Mouse (Mus musculus) thymus, postnatal 25 days (tissue): Measurements from ENCODE around the gene Amigo1.
"Not testable (repeated sequence)": the region's sequence is repeated elsewhere in the genome, so short reads cannot be mapped to it uniquely, and the experiment has no call there.

ENCODE experiments used
- DNase-seq: peaks from one replicate; pipeline ENCODE4 v3.0.0; 2022

Gene Amigo1

DNA sequence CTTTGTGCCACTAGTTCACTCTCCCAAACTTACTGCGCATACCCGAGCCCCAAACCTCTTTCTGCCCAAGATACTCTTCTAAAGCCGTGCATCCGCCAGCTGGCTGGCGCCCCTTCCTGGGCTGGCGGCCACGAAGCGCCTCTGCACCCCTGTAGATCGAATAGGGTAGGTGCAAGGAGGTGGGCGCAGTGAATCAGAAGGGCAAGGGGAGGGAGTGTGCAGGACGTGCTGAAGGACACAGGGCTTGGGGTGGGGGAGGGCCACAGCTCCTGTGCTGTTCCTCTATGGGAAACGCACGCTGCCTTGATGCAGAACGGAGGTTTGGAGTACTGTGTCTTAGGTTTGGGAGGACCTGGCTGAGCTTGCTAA is 24.6 kb downstream of the Amigo1 start, which contains the start of gene Atxn7l2:
TSS of gene Atxn7l2 (minus strand) at position 164 of the 369 bp plus-strand sequence.
- DNase-seq = no peak

DNA sequence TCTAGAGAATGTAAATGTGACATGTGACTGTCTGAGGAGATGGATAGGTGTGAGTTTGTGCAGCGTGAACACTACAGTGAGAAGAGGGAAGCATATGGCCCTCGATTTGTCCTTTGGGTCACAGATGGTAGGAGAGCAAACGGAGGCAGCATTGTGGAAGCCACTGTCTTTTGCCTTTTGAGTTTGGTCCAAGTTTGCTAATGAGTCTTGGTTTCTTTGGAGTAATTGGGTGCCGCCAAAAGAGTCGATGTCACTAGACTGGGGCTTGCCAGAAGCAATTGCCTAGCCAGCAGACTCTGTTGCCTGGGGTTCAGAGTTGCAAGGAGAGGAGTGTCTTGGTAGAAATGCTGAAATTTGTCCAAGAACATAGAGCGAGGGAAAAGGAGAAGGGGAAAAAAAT is 25.7 kb downstream of the Amigo1 start:
- DNase-seq = no peak

DNA sequence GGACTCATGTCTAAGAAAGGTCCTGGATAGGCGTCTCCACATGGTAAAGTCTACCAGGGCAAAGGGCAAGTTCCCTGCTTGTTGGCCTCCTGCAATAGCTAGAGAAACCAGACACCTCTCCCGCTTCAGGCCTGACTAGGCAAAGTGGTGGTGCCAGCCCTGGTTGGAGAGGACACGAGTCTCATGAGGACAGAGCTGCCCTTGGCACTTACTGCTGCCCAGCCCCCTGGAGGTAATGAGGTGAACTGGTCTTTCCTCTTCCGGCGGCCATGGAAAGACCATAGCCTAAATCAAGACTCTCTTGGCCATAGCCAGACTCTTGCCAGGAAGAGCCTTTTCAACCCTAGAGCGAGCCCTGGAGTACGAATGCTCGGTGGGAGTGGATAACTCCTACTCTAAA is 26.3 kb downstream of the Amigo1 start:
- DNase-seq = no peak

DNA sequence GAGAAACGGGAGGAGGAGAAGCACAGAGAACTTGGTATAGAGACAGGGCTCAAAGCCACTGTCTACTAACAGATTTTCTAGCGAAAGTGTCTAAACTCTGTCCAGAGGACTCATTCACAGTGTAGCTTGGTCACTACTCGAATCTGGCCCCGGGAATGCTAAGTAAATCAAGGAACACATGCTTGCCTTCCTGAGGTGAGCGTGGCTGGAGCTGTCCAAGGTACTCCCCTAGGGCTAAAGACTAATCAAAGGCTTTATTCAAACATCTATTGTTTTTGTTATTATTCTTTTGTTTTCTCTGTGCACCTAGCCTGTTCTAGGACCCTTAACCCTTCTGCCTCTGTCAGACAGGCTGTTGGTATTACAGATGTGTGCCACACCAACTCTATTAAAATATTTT is 28.6 kb downstream of the Amigo1 start:
- no peak for DNase-seq

DNA sequence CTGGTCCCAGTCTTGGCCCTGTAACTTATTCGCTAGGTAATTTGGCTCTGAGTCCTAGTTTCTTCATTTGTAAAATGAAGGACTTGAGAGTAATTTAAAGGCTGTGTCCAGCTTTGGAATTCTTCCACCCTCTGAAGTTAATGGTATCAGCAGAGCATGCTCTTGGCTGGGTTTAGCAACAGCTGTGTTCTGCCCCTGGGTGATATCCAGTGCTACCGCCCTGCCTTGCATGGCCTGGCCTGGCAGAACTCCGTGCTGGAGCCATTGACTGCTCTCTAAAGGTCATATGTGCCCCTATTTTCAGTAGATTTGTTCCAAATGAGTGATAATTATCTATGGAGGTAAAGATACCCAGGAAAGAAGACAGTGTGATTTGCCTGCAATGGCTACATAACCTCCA is 34.5 kb downstream of the Amigo1 start:
- DNase-seq = no peak

DNA sequence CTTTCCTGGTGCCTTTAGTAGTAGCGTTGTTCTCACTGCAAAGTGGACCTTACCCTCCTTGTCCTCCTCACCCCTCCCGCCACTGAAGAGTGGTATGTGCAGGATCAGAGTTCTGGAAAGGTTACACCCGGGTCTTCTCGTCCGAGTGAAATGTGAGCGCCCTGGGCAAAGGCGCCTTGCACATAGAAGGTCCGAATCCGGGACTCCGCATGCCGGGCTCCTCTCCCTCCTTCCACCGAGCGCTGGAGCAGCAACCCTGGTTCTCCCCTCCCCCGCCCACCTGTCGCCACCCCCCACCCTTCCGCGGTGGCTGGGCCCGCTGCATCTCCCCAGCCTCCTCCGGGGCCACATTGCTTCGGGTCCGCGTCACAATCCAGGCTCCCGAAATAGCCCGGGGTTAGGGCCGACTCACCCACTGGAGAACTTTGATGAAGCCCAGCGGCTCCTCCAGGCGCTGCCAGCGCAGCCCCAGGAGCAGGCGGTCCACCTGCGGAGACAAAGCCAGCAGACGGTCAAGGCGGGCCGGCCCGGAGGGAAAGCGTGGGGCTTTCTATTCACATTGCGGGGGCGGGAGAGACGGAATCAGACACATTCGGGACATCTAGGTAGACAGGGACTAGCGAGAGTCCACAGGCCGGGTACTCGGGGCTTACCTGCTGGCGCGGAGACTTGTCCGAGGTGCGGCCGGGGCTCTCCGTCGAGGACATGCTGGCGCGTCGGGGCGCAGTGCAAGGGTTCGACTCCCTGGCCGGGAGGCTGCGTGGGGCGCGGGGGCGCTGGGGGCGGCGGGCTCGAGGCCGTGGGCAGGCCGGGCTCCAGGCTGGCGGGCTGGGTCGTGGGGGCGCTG is 39.8 kb downstream of the Amigo1 start:
- no peak for DNase-seq

DNA sequence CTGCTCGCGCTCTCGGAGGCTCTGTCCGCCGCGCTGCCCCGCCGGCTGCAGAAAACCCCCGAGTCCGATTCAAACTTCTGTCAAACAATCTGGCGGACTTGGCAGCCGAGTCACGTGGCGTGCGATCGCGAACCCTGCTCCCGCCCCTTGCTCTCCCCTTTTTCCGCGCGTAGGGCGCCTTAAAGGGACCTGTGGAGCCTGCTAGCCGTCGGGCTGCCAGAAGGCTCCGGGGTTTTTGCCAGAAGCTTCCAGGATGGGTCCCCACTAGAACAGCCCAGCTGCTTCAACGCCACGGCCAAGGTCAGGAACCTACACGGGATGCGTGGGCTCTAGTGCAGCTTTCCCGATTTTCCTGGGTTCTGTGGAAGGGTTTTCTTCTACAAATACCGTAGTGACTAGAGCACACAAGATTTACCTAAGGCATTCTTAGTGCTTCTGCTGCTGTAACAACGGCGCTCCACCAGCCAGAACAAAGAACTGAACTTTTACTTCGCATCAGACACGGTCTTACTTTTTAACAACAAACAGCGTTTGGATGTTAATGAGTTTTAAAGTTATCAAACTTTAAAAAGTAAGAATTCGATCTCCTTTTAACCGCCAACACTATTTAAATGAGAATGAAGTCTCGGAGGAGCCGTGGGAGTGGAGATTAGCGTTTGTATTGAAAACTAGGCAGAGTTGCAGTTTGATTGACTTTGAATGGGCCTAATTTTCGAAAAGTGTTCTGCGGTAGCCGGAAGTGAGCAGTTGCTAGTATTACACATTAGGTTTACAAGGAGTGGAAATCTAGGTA is 40.6 kb downstream of the Amigo1 start, which contains the start of gene Sypl2:
TSS of gene Sypl2 (minus strand) at position 91 of the 793 bp plus-strand sequence.
- DNase-seq = no peak

DNA sequence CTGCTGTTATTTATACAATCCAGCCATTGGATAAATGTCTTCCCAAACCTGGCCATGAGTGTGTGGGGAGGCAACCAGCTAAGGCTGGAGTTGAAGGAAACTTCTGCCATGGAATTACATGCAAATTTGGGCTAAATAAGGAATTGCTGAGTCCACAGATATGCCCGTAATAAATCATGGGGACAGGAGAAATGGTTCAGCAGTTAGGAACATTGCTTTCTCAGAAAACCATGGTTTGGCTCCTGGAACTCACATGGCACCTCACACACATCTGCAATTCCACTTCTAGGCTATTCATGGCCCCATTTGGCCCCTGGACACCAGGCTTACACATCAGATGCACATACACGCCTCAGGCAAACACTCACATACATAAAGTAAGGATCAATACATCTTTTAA is 41.4 kb downstream of the Amigo1 start:
- DNase-seq = no peak

DNA sequence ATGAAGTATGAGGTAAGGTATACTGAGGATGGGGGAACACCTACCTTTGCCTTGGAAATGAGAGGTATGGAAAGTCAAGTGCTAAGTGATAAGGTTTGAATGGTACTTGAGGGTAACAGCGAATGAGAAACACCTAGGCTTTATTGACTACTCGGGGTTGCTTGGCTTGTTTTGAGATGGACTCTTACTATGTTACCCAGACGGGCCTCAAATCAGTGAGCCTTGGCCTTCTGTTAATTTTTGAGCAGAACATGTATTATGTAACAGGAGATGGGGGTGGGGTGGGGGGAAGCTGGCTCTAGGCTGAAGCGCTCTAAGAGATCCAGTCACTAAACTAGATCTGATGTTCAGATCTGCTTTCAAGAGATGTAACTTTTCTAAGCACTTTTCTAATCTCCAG is 45.5 kb downstream of the Amigo1 start:
- no peak for DNase-seq

DNA sequence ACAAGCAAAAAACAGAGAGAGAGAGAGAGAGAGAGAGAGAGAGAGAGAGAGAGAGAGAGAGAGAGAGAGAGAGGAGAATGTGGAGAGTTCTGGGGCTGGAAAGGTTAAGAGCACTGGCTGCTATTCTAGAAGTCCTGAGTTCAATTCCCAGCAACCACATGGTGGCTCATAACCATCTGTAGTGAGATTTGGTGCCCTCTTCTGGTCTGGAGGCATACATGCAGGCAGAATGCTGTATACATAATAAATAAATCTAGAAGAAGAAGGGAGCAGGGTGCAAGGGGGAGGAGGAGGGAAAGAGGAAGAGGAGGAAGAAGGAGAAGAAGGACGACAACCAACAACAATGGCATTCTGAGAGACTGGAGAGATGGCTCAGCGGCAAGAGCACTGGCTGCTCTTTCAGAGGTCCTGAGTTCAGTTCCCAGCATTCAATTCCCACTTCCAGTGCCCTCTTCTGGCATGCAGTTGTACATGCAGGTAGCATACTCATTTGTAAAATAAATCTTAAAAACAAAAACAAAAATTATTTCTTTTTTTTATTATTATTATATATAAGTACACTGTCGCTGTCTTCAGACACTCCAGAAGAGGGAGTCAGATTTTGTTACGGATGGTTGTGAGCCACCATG is 51.5 kb downstream of the Amigo1 start:
- DNase-seq = not testable (repeated sequence)

DNA sequence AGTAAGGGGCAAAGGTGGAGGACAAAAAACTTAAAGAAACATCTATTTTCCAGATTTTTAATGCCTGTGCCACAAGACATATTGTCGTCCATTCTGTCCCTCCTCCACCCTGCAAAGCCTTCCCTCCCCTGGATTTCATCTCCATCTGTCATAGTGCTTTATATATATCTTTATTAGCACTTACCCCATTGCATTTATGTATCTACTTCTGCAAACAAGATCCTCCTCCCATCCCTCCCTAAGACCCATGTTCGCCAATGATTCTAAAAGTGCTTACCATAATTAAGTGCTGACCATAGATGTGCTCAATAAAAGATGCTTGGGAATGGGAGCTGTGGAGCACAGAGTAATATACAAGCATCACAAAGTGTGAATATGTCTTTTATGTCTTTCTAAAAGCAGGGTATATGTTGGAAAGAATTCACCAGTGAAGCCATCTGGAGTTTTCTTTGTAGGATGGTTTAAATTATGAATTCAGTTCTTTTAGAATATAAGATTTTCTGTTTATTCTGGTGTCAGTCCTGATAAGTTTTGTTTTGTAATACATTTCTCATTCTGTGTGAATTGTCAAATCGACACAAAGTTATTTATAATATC is 55.2 kb downstream of the Amigo1 start:
- DNase-seq = no peak
